Mouse (Mus musculus) yolk sac, embryonic 10.5 days (tissue): Measurements from ENCODE around the gene Jmjd8.

Source experiments
- DNase-seq: peaks from one replicate; pipeline ENCODE4 v3.0.0-alpha.2; 2017; ENCODE audit warnings: low spot score

Gene Jmjd8

DNA sequence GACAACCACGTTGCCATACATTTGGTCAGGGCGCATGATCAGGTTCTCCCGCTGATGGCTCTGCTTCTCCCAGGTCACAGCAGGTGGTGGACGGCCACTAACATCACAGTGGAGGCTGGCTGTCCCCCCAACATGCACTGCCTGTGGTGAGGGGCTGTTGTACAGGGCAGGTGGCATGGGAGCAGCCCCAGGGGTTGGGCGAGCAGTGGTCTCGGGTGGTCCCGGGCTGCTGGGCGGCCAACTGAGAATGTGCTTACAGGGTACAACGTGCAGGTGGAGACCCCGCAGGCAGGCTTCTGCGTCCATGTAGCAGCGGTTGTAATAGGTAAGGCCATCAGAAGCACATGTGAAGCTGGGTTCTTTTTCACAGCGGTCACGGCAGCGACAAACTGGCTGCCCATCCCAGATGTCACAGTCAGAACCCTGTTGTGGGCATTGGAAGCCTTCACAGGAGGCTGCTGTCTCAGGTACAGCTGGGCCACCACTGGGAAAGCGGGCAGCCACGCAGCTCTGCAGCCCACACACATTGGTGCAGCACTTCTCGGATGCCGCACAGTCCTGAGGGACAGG lies 50.0 kb downstream of the Jmjd8 start:
- DNase-seq, result no peak

DNA sequence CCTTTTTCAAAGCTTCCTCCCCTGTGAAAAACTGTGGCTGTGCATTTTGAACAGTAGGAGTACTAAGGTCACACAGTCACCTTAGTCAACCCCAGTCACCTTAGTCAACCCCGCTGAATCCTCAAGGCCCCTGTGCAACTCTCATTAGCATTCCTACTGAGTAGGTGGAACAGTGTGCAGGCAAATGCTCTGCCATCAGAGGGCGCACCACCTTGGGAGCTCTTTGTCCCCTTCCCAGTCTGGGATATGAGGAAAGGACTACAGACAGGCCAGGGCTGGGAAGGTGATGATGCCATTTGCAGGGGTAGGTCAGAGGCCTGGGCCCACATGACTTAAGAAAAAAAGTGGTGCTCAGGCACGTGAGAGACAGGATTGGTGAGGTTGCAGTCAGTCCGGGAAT lies 50.6 kb downstream of the Jmjd8 start:
- DNase-seq, result no peak

DNA sequence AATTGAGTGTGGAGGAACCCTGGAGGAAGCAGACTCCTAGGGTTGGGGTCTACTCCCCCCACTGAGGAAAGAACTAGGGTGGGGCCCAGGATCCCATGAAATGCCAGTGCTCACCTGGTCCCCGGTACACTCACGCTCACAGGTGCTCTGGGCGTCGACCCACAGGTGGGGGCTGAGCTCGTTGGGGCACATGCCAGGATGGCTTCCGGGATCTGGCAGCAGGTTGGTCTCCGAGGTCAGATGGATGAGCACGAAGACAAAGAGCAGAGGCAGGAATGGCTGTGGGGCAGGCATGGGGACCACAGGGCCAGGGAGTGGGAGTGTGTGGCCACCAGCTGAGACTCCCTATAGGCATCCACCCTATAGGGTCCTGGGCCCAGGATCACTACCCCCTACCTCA lies 51.1 kb downstream of the Jmjd8 start:
- DNase-seq, result no peak

DNA sequence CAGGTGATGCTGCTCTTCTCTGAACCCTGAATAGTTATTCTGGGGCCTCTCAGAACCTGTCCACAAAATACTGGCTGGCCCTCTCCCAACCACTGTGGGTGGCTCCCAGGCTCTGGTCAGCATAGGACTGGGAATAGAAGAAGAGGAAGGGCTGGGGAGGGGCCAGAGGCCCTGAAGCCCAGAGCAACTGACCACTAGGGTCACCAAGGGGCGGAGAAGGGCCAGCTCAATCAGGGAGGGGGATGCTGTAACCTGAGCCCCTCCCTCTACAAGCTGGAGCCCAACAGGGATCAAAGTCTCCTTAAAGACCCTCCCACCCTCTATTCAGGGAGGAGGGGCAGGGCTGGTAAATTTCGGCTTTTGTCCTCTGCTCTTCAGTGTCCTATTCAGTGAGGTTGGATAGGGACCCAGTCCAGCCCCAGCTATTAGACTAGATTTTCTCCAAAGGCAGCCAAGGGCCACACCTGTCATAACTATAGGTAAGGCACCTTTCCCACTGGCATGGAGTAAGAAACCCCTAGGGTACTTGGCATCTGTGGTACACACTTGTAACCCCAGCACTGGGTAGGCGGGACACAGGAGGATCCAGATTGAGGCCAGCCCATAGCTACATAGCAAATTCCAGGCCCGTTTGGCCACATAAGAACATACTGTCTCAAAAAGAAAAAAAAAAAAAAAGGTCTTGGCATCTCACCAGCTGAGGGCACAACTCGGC lies 51.7 kb downstream of the Jmjd8 start, which contains the start of gene Wfikkn1:
Gene Wfikkn1, minus strand, starts transcription at position 663 of the 715 bp plus-strand sequence.
- DNase-seq, result peak; percentile 77

DNA sequence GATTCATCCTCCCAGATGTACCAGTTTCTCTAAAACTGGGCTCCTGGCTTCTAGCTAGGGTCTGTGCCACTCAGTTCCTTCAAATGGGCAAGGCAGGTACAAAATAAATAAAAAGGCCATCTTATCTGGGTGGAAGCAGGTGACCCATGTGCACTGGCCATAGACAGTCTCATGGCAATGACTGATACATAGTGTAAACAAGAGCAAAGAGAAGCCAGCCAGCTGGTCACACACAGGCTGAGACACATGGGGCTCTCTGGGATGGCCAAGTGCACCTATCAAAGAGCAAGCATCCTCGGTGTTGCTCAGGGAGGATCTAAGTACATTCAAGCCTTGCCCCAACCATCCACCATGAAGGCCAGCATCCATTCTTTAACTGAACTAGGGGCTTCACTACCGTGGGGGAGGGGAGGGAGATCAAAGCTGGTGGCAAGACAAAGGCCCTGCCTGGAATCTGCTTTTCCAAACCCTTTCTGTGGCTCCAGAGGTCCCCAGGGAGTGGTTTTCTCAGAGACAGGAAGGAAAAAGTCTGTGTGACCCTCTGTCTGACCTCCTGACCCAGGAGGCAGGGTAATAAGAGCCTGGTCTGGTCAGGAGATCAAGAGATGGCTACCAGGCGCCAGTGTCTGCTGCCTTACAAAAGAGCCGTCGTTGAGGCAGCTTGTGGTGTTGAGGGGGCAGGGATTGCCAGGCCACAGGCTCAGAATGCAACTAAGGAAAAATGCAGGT lies 52.4 kb downstream of the Jmjd8 start:
- peak; percentile 81 for DNase-seq
